Mouse (Mus musculus) embryonic fibroblast, embryonic 13.5 days (primary cell): ENCODE measurements around the gene Adgrl3.

Experiments used
- CTCF ChIP-seq: IDR thresholded peaks from 2 replicates; pipeline ENCODE4 v1.5.1; 2011; ENCODE audit warnings: mild to moderate bottlenecking, control low read depth, low read length, moderate library complexity, borderline replicate concordance; ENCODE audit not compliant: insufficient read depth
- POLR2A ChIP-seq: IDR thresholded peaks from 2 replicates; pipeline ENCODE4 v1.6.1; 2011; ENCODE audit warnings: low read depth, mild to moderate bottlenecking, control low read depth, low read length, moderate library complexity

DNA sequence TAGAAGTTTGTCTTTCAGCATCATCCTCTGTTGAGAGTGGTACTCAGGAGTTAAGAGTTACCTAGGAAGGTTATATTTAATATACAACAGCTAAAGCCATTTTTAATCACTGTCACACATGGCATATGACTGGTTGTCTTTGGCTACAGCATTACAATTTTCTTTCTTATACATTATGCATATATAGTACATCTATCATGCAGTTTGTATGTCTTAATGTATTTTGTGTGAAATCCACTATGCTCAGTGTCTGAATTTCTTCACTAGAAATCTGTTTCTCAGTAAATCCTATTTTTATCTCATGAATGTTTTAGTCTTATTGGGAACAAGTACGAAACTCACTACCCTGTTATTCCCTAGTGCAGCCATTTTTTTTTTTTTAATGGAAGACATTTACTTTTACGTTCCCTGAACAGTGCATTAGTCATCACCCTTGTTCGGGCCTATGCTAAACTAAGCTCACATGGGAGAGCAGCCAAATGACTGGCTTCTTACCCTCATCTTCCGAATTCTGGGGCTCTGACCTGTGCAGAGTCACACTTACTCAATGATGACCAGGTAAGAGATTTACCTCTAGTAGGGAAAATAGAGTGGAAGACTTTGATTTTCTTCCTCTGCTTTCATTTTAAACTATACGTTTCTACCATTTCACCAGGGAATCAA is 63.9 kb downstream of the Adgrl3 start:
- no peak for TF ChIP-seq CTCF
- TF ChIP-seq POLR2A, result no peak
